Mouse (Mus musculus): ENCODE measurements at regions not wholly inside any gene's neighbourhood (a gene's known extent, or its start where the extent isn't known, plus 50 kb on each side); places are given as distances from the start of the nearest gene placed in this dataset.

- Histone ChIP-seq H3K4me3 (ENCODE audit: low read depth, low read length) (no peak overlapping the region), H3K4me1 (ENCODE audit: insufficient read depth, low read depth, low read length) (no peaks in the 10 kb centered on the region), H3K9me3 (replicated peaks) (no peaks in the 10 kb centered on the region), H3K36me3 (replicated peaks) (no peaks in the 10 kb centered on the region), H3K27me3 (ENCODE audit: insufficient read depth, low read length) (0 out of 2 replicates have a peak, but pooled peaks cover 3% of the 10 kb centered on the region)
- no peak for ATAC-seq (ENCODE audit: extremely low read depth, insufficient number of reproducible peaks, low FRiP score, poor library complexity, severe bottlenecking)
- TF ChIP-seq TAL1 (conservative IDR thresholded peaks at IDR 0.05; ENCODE audit: low read depth, low read length) (no peak), POLR2AphosphoS5 (IDR thresholded peaks at IDR 0.05; ENCODE audit: insufficient replicate concordance, low read depth, low read length) (no peak), CTCF (IDR thresholded peaks at IDR 0.05; ENCODE audit: low read depth, low read length) (no peak), GATA1 (IDR thresholded peaks at IDR 0.05; ENCODE audit: borderline replicate concordance, low read length) (no peak), GATA2 (IDR thresholded peaks at IDR 0.05; ENCODE audit: borderline replicate concordance, low read depth, low read length) (no peak)
- no peak for DNase-seq (ENCODE audit: low spot score)
Observed at GRCm38 (mm10) chr13:6173095-6173494, 311.8 kb downstream of the Klf6 start.

- no peak for DNase-seq (ENCODE audit: low spot score)
- TF ChIP-seq GATA2 (IDR thresholded peaks at IDR 0.05; ENCODE audit: borderline replicate concordance, low read depth, low read length) (no peak), CTCF (IDR thresholded peaks at IDR 0.05; ENCODE audit: low read depth, low read length) (no peak), GATA1 (IDR thresholded peaks at IDR 0.05; ENCODE audit: borderline replicate concordance, low read length) (no peak), POLR2AphosphoS5 (IDR thresholded peaks at IDR 0.05; ENCODE audit: insufficient replicate concordance, low read depth, low read length) (no peak), TAL1 (conservative IDR thresholded peaks at IDR 0.05; ENCODE audit: low read depth, low read length) (no peak)
- no peaks in the 10 kb centered on the region for H3K9me3 ChIP-seq (replicated peaks)
- no peaks in the 10 kb centered on the region for H3K27me3 ChIP-seq (ENCODE audit: insufficient read depth, low read length)
- no peak overlapping the region for H3K4me3 ChIP-seq (ENCODE audit: low read depth, low read length)
- no peaks in the 10 kb centered on the region for H3K36me3 ChIP-seq (replicated peaks)
- no peaks in the 10 kb centered on the region for H3K4me1 ChIP-seq (ENCODE audit: insufficient read depth, low read depth, low read length)
- no peak for ATAC-seq (ENCODE audit: extremely low read depth, insufficient number of reproducible peaks, low FRiP score, poor library complexity, severe bottlenecking)
Observed at GRCm38 (mm10) chr13:6178362-6179070, 317.2 kb downstream of the Klf6 start.

GRCm38 (mm10) chr13:6189133-6189532 is 327.9 kb downstream of the Klf6 start:
- Histone ChIP-seq H3K9me3 (replicated peaks) (no peaks in the 10 kb centered on the region), H3K4me3 (ENCODE audit: low read depth, low read length) (no peak overlapping the region), H3K27me3 (ENCODE audit: insufficient read depth, low read length) (no peaks in the 10 kb centered on the region), H3K4me1 (ENCODE audit: insufficient read depth, low read depth, low read length) (no peaks in the 10 kb centered on the region), H3K36me3 (replicated peaks) (no peaks in the 10 kb centered on the region)
- ATAC-seq (ENCODE audit: extremely low read depth, insufficient number of reproducible peaks, low FRiP score, poor library complexity, severe bottlenecking) (no peak), DNase-seq (ENCODE audit: low spot score) (no peak)
- TF ChIP-seq GATA2 (IDR thresholded peaks at IDR 0.05; ENCODE audit: borderline replicate concordance, low read depth, low read length) (no peak), CTCF (IDR thresholded peaks at IDR 0.05; ENCODE audit: low read depth, low read length) (no peak), GATA1 (IDR thresholded peaks at IDR 0.05; ENCODE audit: borderline replicate concordance, low read length) (no peak), POLR2AphosphoS5 (IDR thresholded peaks at IDR 0.05; ENCODE audit: insufficient replicate concordance, low read depth, low read length) (no peak), TAL1 (conservative IDR thresholded peaks at IDR 0.05; ENCODE audit: low read depth, low read length) (no peak)

GRCm38 (mm10) chr13:6189566-6189965 is 328.3 kb downstream of the Klf6 start:
- Histone ChIP-seq H3K9me3 (replicated peaks) (no peaks in the 10 kb centered on the region), H3K36me3 (replicated peaks) (no peaks in the 10 kb centered on the region), H3K4me1 (ENCODE audit: insufficient read depth, low read depth, low read length) (no peaks in the 10 kb centered on the region), H3K27me3 (ENCODE audit: insufficient read depth, low read length) (no peaks in the 10 kb centered on the region), H3K4me3 (ENCODE audit: low read depth, low read length) (no peak overlapping the region)
- DNase-seq (ENCODE audit: low spot score), result no peak
- no peak for ATAC-seq (ENCODE audit: extremely low read depth, insufficient number of reproducible peaks, low FRiP score, poor library complexity, severe bottlenecking)
- TF ChIP-seq TAL1 (conservative IDR thresholded peaks at IDR 0.05; ENCODE audit: low read depth, low read length) (no peak), CTCF (IDR thresholded peaks at IDR 0.05; ENCODE audit: low read depth, low read length) (no peak), POLR2AphosphoS5 (IDR thresholded peaks at IDR 0.05; ENCODE audit: insufficient replicate concordance, low read depth, low read length) (no peak), GATA2 (IDR thresholded peaks at IDR 0.05; ENCODE audit: borderline replicate concordance, low read depth, low read length) (no peak), GATA1 (IDR thresholded peaks at IDR 0.05; ENCODE audit: borderline replicate concordance, low read length) (no peak)

- H3K9me3 ChIP-seq (replicated peaks), result no peaks in the 10 kb centered on the region
- H3K36me3 ChIP-seq (replicated peaks), result no peaks in the 10 kb centered on the region
- H3K4me1 ChIP-seq (ENCODE audit: insufficient read depth, low read depth, low read length), result no peaks in the 10 kb centered on the region
- H3K4me3 ChIP-seq (ENCODE audit: low read depth, low read length), result no peak overlapping the region
- DNase-seq (ENCODE audit: low spot score) (no peak), ATAC-seq (ENCODE audit: extremely low read depth, insufficient number of reproducible peaks, low FRiP score, poor library complexity, severe bottlenecking) (no peak)
- H3K27me3 ChIP-seq (ENCODE audit: insufficient read depth, low read length), result no peaks in the 10 kb centered on the region
- no peak for TF ChIP-seq POLR2AphosphoS5 (IDR thresholded peaks at IDR 0.05; ENCODE audit: insufficient replicate concordance, low read depth, low read length)
- TF ChIP-seq TAL1 (conservative IDR thresholded peaks at IDR 0.05; ENCODE audit: low read depth, low read length), result no peak
- TF ChIP-seq GATA1 (IDR thresholded peaks at IDR 0.05; ENCODE audit: borderline replicate concordance, low read length), result no peak
- no peak for TF ChIP-seq GATA2 (IDR thresholded peaks at IDR 0.05; ENCODE audit: borderline replicate concordance, low read depth, low read length)
- no peak for TF ChIP-seq CTCF (IDR thresholded peaks at IDR 0.05; ENCODE audit: low read depth, low read length)
Observed at GRCm38 (mm10) chr13:6191186-6191914, 330.1 kb downstream of the Klf6 start.

GRCm38 (mm10) chr13:6191915-6192295 is 330.6 kb downstream of the Klf6 start:
- DNase-seq (ENCODE audit: low spot score) (no peak), ATAC-seq (ENCODE audit: extremely low read depth, insufficient number of reproducible peaks, low FRiP score, poor library complexity, severe bottlenecking) (no peak)
- Histone ChIP-seq H3K4me3 (ENCODE audit: low read depth, low read length) (no peak overlapping the region), H3K9me3 (replicated peaks) (no peaks in the 10 kb centered on the region), H3K4me1 (ENCODE audit: insufficient read depth, low read depth, low read length) (no peaks in the 10 kb centered on the region), H3K27me3 (ENCODE audit: insufficient read depth, low read length) (no peaks in the 10 kb centered on the region), H3K36me3 (replicated peaks) (no peaks in the 10 kb centered on the region)
- TF ChIP-seq CTCF (IDR thresholded peaks at IDR 0.05; ENCODE audit: low read depth, low read length) (no peak), TAL1 (conservative IDR thresholded peaks at IDR 0.05; ENCODE audit: low read depth, low read length) (no peak), GATA1 (IDR thresholded peaks at IDR 0.05; ENCODE audit: borderline replicate concordance, low read length) (no peak), POLR2AphosphoS5 (IDR thresholded peaks at IDR 0.05; ENCODE audit: insufficient replicate concordance, low read depth, low read length) (no peak), GATA2 (IDR thresholded peaks at IDR 0.05; ENCODE audit: borderline replicate concordance, low read depth, low read length) (no peak)

Measured in G1E (cell line).